Mouse (Mus musculus) liver (tissue): ENCODE data around the gene Olfr883.

Experiments used
- DNase-seq: peaks from one replicate; pipeline ENCODE4 v3.0.0-alpha.2; 2020; ENCODE audit warnings: mixed read lengths

The Olfr883 gene

GRCm38 (mm10) chr9:38025508-38025907 lies at the start of gene Olfr883:
Olfr883 (plus strand) TSS chr9:38025808.
- DNase-seq: no peak

DNA sequence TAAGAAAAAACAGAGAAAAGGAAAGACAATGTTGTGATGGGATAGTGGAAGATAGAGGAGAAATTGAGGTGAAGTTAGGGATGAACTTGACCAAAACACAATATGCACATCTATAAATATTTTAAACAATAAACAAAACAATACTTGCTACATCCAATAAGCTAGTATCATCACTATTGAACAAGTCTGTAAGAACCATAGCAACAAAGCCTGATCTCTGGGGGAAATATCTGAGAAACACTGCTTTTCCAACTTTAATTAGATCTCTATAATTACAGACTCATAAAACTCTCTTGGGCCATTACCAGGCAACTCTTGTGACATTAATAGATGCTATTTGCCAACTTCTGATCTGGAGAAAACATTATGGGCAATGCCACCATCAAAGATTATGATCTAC lies 34.1 kb upstream of the Olfr883 start, which contains the start of gene Olfr881:
TSS of gene Olfr881 (plus strand) at position 301 of the 400 bp plus-strand sequence.
- no peak for DNase-seq

GRCm38 (mm10) chr9:37998581-37999204 lies 26.9 kb upstream of the Olfr883 start:
- no peak for DNase-seq

DNA sequence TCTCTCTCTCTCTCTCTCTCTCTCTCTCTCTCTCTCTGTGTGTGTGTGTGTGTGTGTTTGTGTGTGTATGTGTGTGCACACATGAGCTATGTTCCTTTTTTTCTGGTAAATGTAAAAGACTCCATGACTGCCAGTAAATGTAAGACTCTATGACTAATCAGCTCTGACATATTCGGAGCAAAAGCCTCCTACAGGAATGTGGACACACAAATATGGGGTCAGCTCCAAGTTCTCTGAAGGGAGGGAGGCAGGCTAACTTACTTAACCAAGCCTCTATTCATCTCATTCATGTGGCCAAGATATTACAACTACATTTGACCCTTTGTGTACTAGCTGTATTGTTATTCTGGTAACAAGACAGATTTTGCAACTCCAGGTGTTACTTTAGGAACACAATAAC lies 25.6 kb upstream of the Olfr883 start:
- no peak for DNase-seq

DNA sequence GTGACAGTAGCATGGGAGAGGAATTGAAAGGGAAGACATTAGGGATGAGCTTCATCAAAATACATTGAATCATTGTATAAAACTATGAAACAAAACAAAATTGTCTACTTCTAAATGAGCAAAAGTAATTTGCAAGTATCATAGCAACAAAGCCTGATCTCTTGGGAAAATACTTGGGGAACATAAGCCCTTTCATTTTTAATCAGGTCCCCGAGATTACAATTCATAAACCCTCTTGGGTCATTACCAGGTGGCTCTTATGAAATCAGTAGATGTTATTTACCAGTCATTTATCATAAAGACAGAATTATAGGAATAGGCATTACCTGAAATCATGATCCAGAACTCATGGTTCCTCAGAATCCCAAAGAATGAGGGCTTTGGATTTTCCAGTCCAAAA lies 20.6 kb downstream of the Olfr883 start, which contains the start of gene Olfr884:
TSS of gene Olfr884 (plus strand) at position 301 of the 400 bp plus-strand sequence.
- no peak for DNase-seq

DNA sequence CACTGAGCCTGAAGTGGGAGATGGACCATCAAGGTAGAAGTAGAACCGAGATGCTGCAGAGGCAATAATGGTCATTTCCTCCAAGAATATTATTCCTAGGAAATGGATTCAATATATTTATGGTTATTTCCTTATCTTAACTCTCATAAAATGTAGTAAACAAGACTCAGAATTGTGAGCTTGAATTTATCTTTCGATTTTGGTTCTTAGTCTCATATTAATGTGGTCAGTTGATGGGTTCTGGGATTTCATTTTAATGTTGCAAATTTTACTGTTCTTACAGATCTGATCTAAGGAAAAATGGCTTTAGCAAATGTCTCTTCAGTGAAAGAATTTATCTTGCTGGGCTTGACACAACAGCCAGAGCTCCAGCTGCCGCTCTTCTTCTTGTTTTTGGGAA lies 35.4 kb downstream of the Olfr883 start, which contains the start of gene Olfr885:
TSS of gene Olfr885 (plus strand) at position 301 of the 400 bp plus-strand sequence.
- no peak for DNase-seq
